10 mouse cellular contexts compared by ENCODE assay signal in the genomic region with DNA sequence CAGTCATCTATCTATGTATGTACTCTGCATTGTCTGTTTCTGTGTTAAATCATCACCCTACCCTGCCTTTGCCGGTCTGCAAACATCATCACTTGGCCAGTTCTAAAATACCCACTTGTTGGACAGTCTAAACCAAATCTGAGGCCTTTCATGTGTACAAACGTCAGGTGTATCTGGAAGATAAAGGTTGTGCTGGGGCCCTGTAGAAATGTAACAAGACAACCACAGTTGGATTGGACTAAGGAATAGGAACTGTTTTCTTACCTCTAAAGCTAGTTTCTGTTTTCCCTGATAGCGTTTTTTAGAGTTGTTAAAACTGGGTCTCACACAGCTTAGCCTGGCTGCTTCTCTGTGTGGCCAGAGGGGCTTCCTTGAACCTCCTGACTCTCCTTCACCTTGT. TPM values are rescaled to one million over a fixed set of nuclear protein-coding genes. Genes with fewer than 3 reads are reported as not detected.
A peak's percentile ranks its signal among the peaks of the same experiment; 100 is the strongest.
DNase-seq lines count a peak whose midpoint lies in the region; ATAC-seq and TF ChIP-seq lines count a peak whose summit lies in the region.
"Had no signal": no experiment of that assay in that cellular context is flagged by ENCODE, and none has a peak within 500 bp of the region (broad histone marks: within the 10 kb centered on the region; RNA-seq: fewer than 3 reads in every experiment).

No protein-coding gene starts in this region.

- H3K4me1 ChIP-seq in kidney, embryonic 14.5 days (ENCODE audit: control insufficient read depth, insufficient read depth, low read length): peaks cover 16% of the 10 kb centered on the region
- H3K4me1 ChIP-seq in kidney, adult 2 months (ENCODE audit: control insufficient read depth, insufficient read depth, low read length): peaks cover 3% of the 10 kb centered on the region; the same call in 1 of the 2 replicates
- H3K4me1 ChIP-seq in hindbrain, postnatal 0 days (ENCODE audit: insufficient read depth, low read length): peaks cover 12% of the 10 kb centered on the region
- H3K4me1 ChIP-seq in midbrain, embryonic 13.5 days (replicated peaks): peaks cover 21% of the 10 kb centered on the region

- no peak for ATAC-seq in kidney, embryonic 14.5 days (ENCODE audit: low FRiP score, low TSS enrichment)
- ATAC-seq in hindbrain, postnatal 0 days: no peak
- no peak for ATAC-seq in midbrain, embryonic 13.5 days

- DNase-seq in kidney, adult 2 months: no peak
- DNase-seq in c-Kit-negative CD71-positive TER-119-positive erythroid progenitor cells, embryonic 14.5 days (ENCODE audit: low read depth, low spot score): peak; percentile 63
- DNase-seq in hindbrain, postnatal 0 days (ENCODE audit: low spot score): no peak
- no peak for DNase-seq in gastrocnemius, adult 18-20 months (ENCODE audit: low spot score)
- no peak for DNase-seq in frontal cortex, adult 2 months (ENCODE audit: extremely low spot score in 1 of 2, low spot score in 1 of 2)
- DNase-seq: cerebellum, adult 11 months; right cerebral cortex, adult 18-20 months had no signal

- no peaks in the 10 kb centered on the region for H3K27me3 ChIP-seq in kidney, embryonic 14.5 days (ENCODE audit: control insufficient read depth, insufficient read depth, low read length)
- no peaks in the 10 kb centered on the region for H3K27me3 ChIP-seq in kidney, adult 2 months (replicated peaks; ENCODE audit: control insufficient read depth, insufficient read depth, low read length)
- H3K27me3 ChIP-seq in hindbrain, postnatal 0 days (ENCODE audit: insufficient read depth, low read length): no peaks in the 10 kb centered on the region
- no peaks in the 10 kb centered on the region for H3K27me3 ChIP-seq in midbrain, embryonic 13.5 days

- TF ChIP-seq CTCF in kidney, adult 2 months (conservative IDR thresholded peaks at IDR 0.05; ENCODE audit: insufficient read depth, insufficient read length, low read depth, low read length): no peak
- no peak for TF ChIP-seq CTCF in hindbrain, postnatal 0 days (IDR thresholded peaks at IDR 0.05; ENCODE audit: low read depth)

- no peak for TF ChIP-seq POLR2A in kidney, adult 2 months (IDR thresholded peaks at IDR 0.05; ENCODE audit: low read depth, low read length)

- peak overlapping the region; percentile 73 for H3K4me2 ChIP-seq in kidney, embryonic 14.5 days (replicated peaks; ENCODE audit: low read depth, low read length)
- peak overlapping the region; percentile 87; the same call in 1 of the 2 replicates for H3K4me2 ChIP-seq in hindbrain, postnatal 0 days (ENCODE audit: low read depth, low read length)
- H3K4me2 ChIP-seq in midbrain, embryonic 13.5 days (replicated peaks): peak overlapping the region; percentile 85

- H3K27ac ChIP-seq in kidney, embryonic 14.5 days (ENCODE audit: low read depth, low read length): no peak overlapping the region
- H3K27ac ChIP-seq in kidney, adult 2 months (ENCODE audit: insufficient read depth, low read depth, low read length): no peak overlapping the region
- no peak overlapping the region for H3K27ac ChIP-seq in hindbrain, postnatal 0 days
- no peak overlapping the region for H3K27ac ChIP-seq in midbrain, embryonic 13.5 days

- peak overlapping the region; percentile 91 for H3K4me3 ChIP-seq in kidney, embryonic 14.5 days (ENCODE audit: low read length)
- no peak overlapping the region for H3K4me3 ChIP-seq in kidney, adult 2 months (ENCODE audit: insufficient read depth, low read depth, low read length)
- H3K4me3 ChIP-seq in hindbrain, postnatal 0 days (ENCODE audit: low read length): no peak overlapping the region
- H3K4me3 ChIP-seq in midbrain, embryonic 13.5 days (replicated peaks): no peak overlapping the region

- 0 out of 2 replicates have a peak overlapping the region, but pooled peaks have one; percentile 91 for H3K9ac ChIP-seq in kidney, embryonic 14.5 days (ENCODE audit: low read depth, low read length)
- peak overlapping the region; percentile 90; the same call in 1 of the 2 replicates for H3K9ac ChIP-seq in hindbrain, postnatal 0 days (replicated peaks; ENCODE audit: low read length)
- no peak overlapping the region for H3K9ac ChIP-seq in midbrain, embryonic 13.5 days (replicated peaks)

- WGBS in kidney, embryonic 14.5 days: 80% methylated on average over 3 of the region's 3 CpGs
- 59% methylated on average over 3 of the region's 3 CpGs for WGBS in kidney, adult 2 months
- 85% methylated on average over 3 of the region's 3 CpGs for WGBS in hindbrain, postnatal 0 days
- 89% methylated on average over 3 of the region's 3 CpGs for WGBS in midbrain, embryonic 13.5 days

- H3K36me3 ChIP-seq in kidney, embryonic 14.5 days (ENCODE audit: control insufficient read depth, insufficient read depth, low read length): peaks cover 9% of the 10 kb centered on the region
- H3K36me3 ChIP-seq in kidney, adult 2 months (ENCODE audit: control insufficient read depth, insufficient read depth, low read length): no peaks in the 10 kb centered on the region
- peaks cover 6% of the 10 kb centered on the region for H3K36me3 ChIP-seq in hindbrain, postnatal 0 days (ENCODE audit: insufficient read depth, low read length)
- peaks cover 11% of the 10 kb centered on the region for H3K36me3 ChIP-seq in midbrain, embryonic 13.5 days

- no peaks in the 10 kb centered on the region for H3K9me3 ChIP-seq in kidney, embryonic 14.5 days (ENCODE audit: control insufficient read depth, low read length)
- no peaks in the 10 kb centered on the region for H3K9me3 ChIP-seq in hindbrain, postnatal 0 days (ENCODE audit: low read length)
- H3K9me3 ChIP-seq in midbrain, embryonic 13.5 days: no peaks in the 10 kb centered on the region

RNA-seq across cellular contexts. Expression of gene Eif5b, which starts 1.7 kb away (rescaled TPM):
- polyA plus RNA-seq in kidney, embryonic 14.5 days (2014; fragmentation: Nextera tagmentation; extraction: Ambion mirVana): 29.9 and 38.4 TPM in 2 replicates
- polyA plus RNA-seq in kidney, adult 2 months (2012; rRNA removed): 7.1 TPM in 2 replicates
- total RNA-seq in hindbrain, postnatal 0 days (2014; rRNA removed): 16.2 and 20.7 TPM in 2 replicates
- 18.2 and 21.2 TPM in 2 replicates for polyA plus RNA-seq in hindbrain, postnatal 0 days (2015; fragmentation: Nextera tagmentation; extraction: Ambion mirVana)
- 26.5 and 27.0 TPM in 2 replicates for polyA plus RNA-seq in midbrain, embryonic 13.5 days (2015; fragmentation: Nextera tagmentation; extraction: Ambion mirVana)
- total RNA-seq in gastrocnemius, adult 18-20 months (2021): 10 to 100 TPM; 46.7 to 58.9 TPM
- 17.5 and 21.6 TPM in 2 replicates for polyA plus RNA-seq in frontal cortex, adult 2 months (2012; rRNA removed)

RNA-seq across cellular contexts. Expression of gene Txndc9, which starts 1.9 kb away (rescaled TPM):
- polyA plus RNA-seq in kidney, embryonic 14.5 days (2014; fragmentation: Nextera tagmentation; extraction: Ambion mirVana): 132 and 156 TPM in 2 replicates
- polyA plus RNA-seq in kidney, adult 2 months (2012; rRNA removed): 8.9 and 13.1 TPM in 2 replicates
- 22.9 and 23.3 TPM in 2 replicates for total RNA-seq in hindbrain, postnatal 0 days (2014; rRNA removed)
- polyA plus RNA-seq in hindbrain, postnatal 0 days (2015; fragmentation: Nextera tagmentation; extraction: Ambion mirVana): 114 and 128 TPM in 2 replicates
- polyA plus RNA-seq in midbrain, embryonic 13.5 days (2015; fragmentation: Nextera tagmentation; extraction: Ambion mirVana): 165 and 167 TPM in 2 replicates
- total RNA-seq in gastrocnemius, adult 18-20 months (2021): 10 to 100 TPM; 28.9 to 35.5 TPM
- polyA plus RNA-seq in frontal cortex, adult 2 months (2012; rRNA removed): 44.6 and 48.4 TPM in 2 replicates

RNA-seq across cellular contexts. Expression of gene Lyg1, which starts 42.0 kb away (rescaled TPM):
- not detected in 2 replicates for polyA plus RNA-seq in kidney, embryonic 14.5 days (2014; fragmentation: Nextera tagmentation; extraction: Ambion mirVana)
- polyA plus RNA-seq in kidney, adult 2 months (2012; rRNA removed): not detected in 2 replicates
- total RNA-seq in hindbrain, postnatal 0 days (2014; rRNA removed): not detected in 2 replicates
- not detected in 2 replicates for polyA plus RNA-seq in hindbrain, postnatal 0 days (2015; fragmentation: Nextera tagmentation; extraction: Ambion mirVana)
- not detected in 2 replicates for polyA plus RNA-seq in midbrain, embryonic 13.5 days (2015; fragmentation: Nextera tagmentation; extraction: Ambion mirVana)
- total RNA-seq in gastrocnemius, adult 18-20 months (2021): not detected
- not detected in 2 replicates for polyA plus RNA-seq in frontal cortex, adult 2 months (2012; rRNA removed)
- total RNA-seq: left cerebral cortex, postnatal 25 days had no signal
